11 mouse cellular contexts compared by ENCODE assay signal in genomic region chr15:101293025-101293621, GRCm38 (mm10). TPM values are rescaled to one million over a fixed set of nuclear protein-coding genes. Genes with fewer than 3 reads are reported as not detected.
DNase-seq lines count a peak whose midpoint lies in the region; ATAC-seq and TF ChIP-seq lines count a peak whose summit lies in the region.
"Had no signal": no experiment of that assay in that cellular context is flagged by ENCODE, and none has a peak within 500 bp of the region (broad histone marks: within the 10 kb centered on the region; RNA-seq: fewer than 3 reads in every experiment).

6030408B16Rik (plus strand) TSS chr15:101293212.

- H3K36me3 ChIP-seq in kidney, embryonic 16.5 days (ENCODE audit: insufficient read depth, low read length), result peaks cover 41% of the 10 kb centered on the region
- H3K36me3 ChIP-seq in E14TG2a.4 (ENCODE audit: insufficient read depth, low read length), result peaks cover 45% of the 10 kb centered on the region
- peaks cover 3% of the 10 kb centered on the region for H3K36me3 ChIP-seq in embryonic facial prominence, embryonic 11.5 days (replicated peaks; ENCODE audit: control insufficient read depth, insufficient read depth, low read depth, low read length)
- peaks cover 42% of the 10 kb centered on the region for H3K36me3 ChIP-seq in limb, embryonic 12.5 days

- H3K4me2 ChIP-seq in kidney, embryonic 16.5 days (replicated peaks; ENCODE audit: low read depth, low read length), result peak within 1 kb of the TSS; percentile 55
- no peak within 1 kb of the TSS for H3K4me2 ChIP-seq in embryonic facial prominence, embryonic 11.5 days (ENCODE audit: low read depth, low read length)
- H3K4me2 ChIP-seq in limb, embryonic 12.5 days, result peak within 1 kb of the TSS; percentile 20

- H3K27me3 ChIP-seq in kidney, embryonic 16.5 days (ENCODE audit: insufficient read depth, low read length), result no peaks in the 10 kb centered on the region
- H3K27me3 ChIP-seq in E14TG2a.4 (ENCODE audit: insufficient read depth, low read length), result peaks cover 3% of the 10 kb centered on the region
- no peaks in the 10 kb centered on the region for H3K27me3 ChIP-seq in embryonic facial prominence, embryonic 11.5 days (ENCODE audit: control insufficient read depth, insufficient read depth, low read length)
- no peaks in the 10 kb centered on the region for H3K27me3 ChIP-seq in limb, embryonic 12.5 days

- peaks cover 32% of the 10 kb centered on the region for H3K4me1 ChIP-seq in kidney, embryonic 16.5 days (ENCODE audit: insufficient read depth, low read length)
- H3K4me1 ChIP-seq in E14TG2a.4 (replicated peaks; ENCODE audit: low read depth, low read length), result peaks cover 47% of the 10 kb centered on the region
- no peaks in the 10 kb centered on the region for H3K4me1 ChIP-seq in embryonic facial prominence, embryonic 11.5 days (ENCODE audit: control insufficient read depth, insufficient read depth, low read length)
- H3K4me1 ChIP-seq in limb, embryonic 12.5 days (replicated peaks), result peaks cover 35% of the 10 kb centered on the region

- peak within 1 kb of the TSS; percentile 91 for H3K27ac ChIP-seq in kidney, embryonic 16.5 days (ENCODE audit: low read length)
- H3K27ac ChIP-seq in embryonic facial prominence, embryonic 11.5 days (replicated peaks; ENCODE audit: low read depth, low read length), result peak within 1 kb of the TSS; percentile 14; the same call in 1 of the 2 replicates
- peak within 1 kb of the TSS; percentile 72 for H3K27ac ChIP-seq in limb, embryonic 12.5 days
- H3K27ac ChIP-seq: liver, embryonic 14.5 days had no signal

- H3K9me3 ChIP-seq in kidney, embryonic 16.5 days (ENCODE audit: low read length), result no peaks in the 10 kb centered on the region
- H3K9me3 ChIP-seq in E14TG2a.4 (ENCODE audit: low read length), result no peaks in the 10 kb centered on the region
- H3K9me3 ChIP-seq in embryonic facial prominence, embryonic 11.5 days (replicated peaks; ENCODE audit: control insufficient read depth, low read length), result no peaks in the 10 kb centered on the region
- no peaks in the 10 kb centered on the region for H3K9me3 ChIP-seq in limb, embryonic 12.5 days

- peak within 1 kb of the TSS; percentile 40 for H3K4me3 ChIP-seq in kidney, embryonic 16.5 days (ENCODE audit: low read length)
- peak within 1 kb of the TSS; percentile 37 for H3K4me3 ChIP-seq in E14TG2a.4 (replicated peaks; ENCODE audit: low read length)
- no peak within 1 kb of the TSS for H3K4me3 ChIP-seq in embryonic facial prominence, embryonic 11.5 days (ENCODE audit: low read depth, low read length)
- 0 out of 2 replicates have a peak within 1 kb of the TSS, but pooled peaks have one; percentile 1 for H3K4me3 ChIP-seq in limb, embryonic 12.5 days (replicated peaks)

- no peak for DNase-seq in kidney, adult 11 months
- DNase-seq in embryonic facial prominence, embryonic 11.5 days (ENCODE audit: low spot score), result no peak
- no peak for DNase-seq in layer of hippocampus, postnatal 10 days (ENCODE audit: low spot score in 2 of 2)
- DNase-seq: kidney, postnatal 36 days; right cerebral cortex, postnatal 25 days; thymus, postnatal 14 days had no signal

- 28% methylated on average over 18 of the region's 18 CpGs for WGBS in kidney, embryonic 16.5 days
- WGBS in embryonic facial prominence, embryonic 11.5 days, result 64% methylated on average over 18 of the region's 18 CpGs
- WGBS in limb, embryonic 12.5 days, result 42% methylated on average over 18 of the region's 18 CpGs

- no peak for TF ChIP-seq CTCF in E14TG2a.4 (conservative IDR thresholded peaks at IDR 0.05; ENCODE audit: low read length)

- peak within 1 kb of the TSS; percentile 69 for H3K9ac ChIP-seq in kidney, embryonic 16.5 days (replicated peaks; ENCODE audit: low read length)
- peak within 1 kb of the TSS; percentile 11; the same call in 1 of the 2 replicates for H3K9ac ChIP-seq in embryonic facial prominence, embryonic 11.5 days (replicated peaks; ENCODE audit: low read length)
- H3K9ac ChIP-seq in limb, embryonic 12.5 days (replicated peaks), result peak within 1 kb of the TSS; percentile 14; the same call in 1 of the 2 replicates
- H3K9ac ChIP-seq: liver, embryonic 14.5 days had no signal

- peak; percentile 66 for ATAC-seq in kidney, embryonic 16.5 days (ENCODE audit: low FRiP score, low TSS enrichment)
- no peak for ATAC-seq in embryonic facial prominence, embryonic 11.5 days (replicated peaks; ENCODE audit: insufficient number of reproducible peaks, low FRiP score, low TSS enrichment, low read depth)
- ATAC-seq in limb, embryonic 12.5 days (ENCODE audit: insufficient number of reproducible peaks, insufficient read depth, low FRiP score, low TSS enrichment, low read depth), result no peak
- ATAC-seq in megakaryocyte, adult 5-6 weeks (ENCODE audit: poor library complexity, severe bottlenecking), result no peak

RNA-seq across cellular contexts. Expression of gene 6030408B16Rik, which starts in this region (rescaled TPM):
- 23.2 and 23.9 TPM in 2 replicates for polyA plus RNA-seq in kidney, embryonic 16.5 days (2015; fragmentation: Nextera tagmentation; extraction: Ambion mirVana)
- 1.6 and 1.7 TPM in 2 replicates for polyA plus RNA-seq in embryonic facial prominence, embryonic 11.5 days (2014; fragmentation: Nextera tagmentation; extraction: Ambion mirVana)
- polyA plus RNA-seq in limb, embryonic 12.5 days (2016; fragmentation: Nextera tagmentation; extraction: Ambion mirVana), result 4.5 and 4.7 TPM in 2 replicates
- not detected in 2 replicates for total RNA-seq in megakaryocyte, adult 5-6 weeks (2015)
- not detected in 2 replicates for total RNA-seq in megakaryocyte, adult 5-6 weeks (2017)
- not detected for total RNA-seq in layer of hippocampus, postnatal 10 days (2021)

Comparison
In these comparisons a context has a peak if more than half of its experiments do, and no peak if none do; other contexts are left out.
1. H3K27ac ChIP-seq: peak in every context shown above with its lines; median percentile 91 in kidney, embryonic 16.5 days; 72 in limb, embryonic 12.5 days; 14 in embryonic facial prominence, embryonic 11.5 days.
2. H3K9ac ChIP-seq: peak in every context shown above with its lines; median percentile 69 in kidney, embryonic 16.5 days; 14 in limb, embryonic 12.5 days; 11 in embryonic facial prominence, embryonic 11.5 days.